Mouse (Mus musculus) adrenal gland, postnatal 4 days (tissue): ENCODE results near the gene Best3. TPM values are rescaled to one million over a fixed set of nuclear protein-coding genes. Genes with fewer than 3 reads are reported as not detected.

ENCODE experiments used
- DNase-seq, 2 experiments: peaks; one replicate each; pipeline ENCODE4 v3.0.0; 2021 to 2022; ENCODE audit warnings: low spot score in 2 of 2, mixed read lengths in 2 of 2
- long read RNA-seq, 2 experiments: library from polyadenylated mRNA; stranded (forward); transcript quantifications; one replicate each; pipeline ENCODE4 v2.0.0; 2021
- total RNA-seq, 2 experiments: library from RNA; stranded (reverse); gene quantifications; 2 replicates each; pipeline ENCODE4 v1.2.3; 2021

Best3 gene
- under 1 TPM; 0.56 to 0.81 TPM for total RNA-seq
- long read RNA-seq, experiment 1: 0 reads
- long read RNA-seq, experiment 2: 0 reads

- DNase-seq: no peak
These were observed at the start of gene Best3 for GRCm38 (mm10) chr10:116986264-116987082. Best3 (plus strand) TSS chr10:116986314.

- DNase-seq: no peak
These were observed 43.1 kb upstream of the Best3 start for GRCm38 (mm10) chr10:116943025-116943424.

GRCm38 (mm10) chr10:116944144-116944543 is 42.0 kb upstream of the Best3 start:
- no peak for DNase-seq

GRCm38 (mm10) chr10:116944940-116945339 is 41.2 kb upstream of the Best3 start:
- DNase-seq: no peak

- no peak for DNase-seq
These were observed 37.7 kb upstream of the Best3 start for GRCm38 (mm10) chr10:116948414-116948813.

- peak in 1 of 2 experiments; percentile 21 for DNase-seq
These were observed 36.8 kb upstream of the Best3 start for GRCm38 (mm10) chr10:116949111-116950008.

GRCm38 (mm10) chr10:116950009-116950769 is 35.9 kb upstream of the Best3 start, which contains the start of gene Rab3ip:
Rab3ip (minus strand) TSS chr10:116950769.
- DNase-seq: peak; percentile 75 to 87

- no peak for DNase-seq
These were observed 35.2 kb upstream of the Best3 start for GRCm38 (mm10) chr10:116950886-116951285.

- DNase-seq: no peak
These were observed 30.9 kb upstream of the Best3 start for GRCm38 (mm10) chr10:116955191-116955590.

- DNase-seq: no peak
These were observed 29.5 kb upstream of the Best3 start for GRCm38 (mm10) chr10:116956483-116957158.

- no peak for DNase-seq
These were observed 28.1 kb upstream of the Best3 start for GRCm38 (mm10) chr10:116957867-116958551.

GRCm38 (mm10) chr10:116962152-116962551 is 24.0 kb upstream of the Best3 start:
- DNase-seq: no peak

- no peak for DNase-seq
These were observed 23.3 kb upstream of the Best3 start for GRCm38 (mm10) chr10:116962803-116963202.

- no peak for DNase-seq
These were observed 22.0 kb upstream of the Best3 start for GRCm38 (mm10) chr10:116964084-116964483.

- no peak for DNase-seq
These were observed 21.5 kb upstream of the Best3 start for GRCm38 (mm10) chr10:116964571-116964970.

GRCm38 (mm10) chr10:116965297-116965696 is 20.8 kb upstream of the Best3 start:
- DNase-seq: no peak

GRCm38 (mm10) chr10:116966065-116966464 is 20.0 kb upstream of the Best3 start:
- DNase-seq: no peak

GRCm38 (mm10) chr10:116968741-116969140 is 17.4 kb upstream of the Best3 start:
- no peak for DNase-seq

- no peak for DNase-seq
These were observed 13.6 kb upstream of the Best3 start, which contains the start of gene Gm10271 for GRCm38 (mm10) chr10:116972509-116972908. Gm10271 (minus strand) TSS chr10:116972609.

GRCm38 (mm10) chr10:116977455-116977854 is 8.7 kb upstream of the Best3 start:
- DNase-seq: no peak
